Mouse (Mus musculus) ES-E14 (cell line): ENCODE results near the gene Zfp612. TPM values are rescaled to one million over a fixed set of nuclear protein-coding genes. Genes with fewer than 3 reads are reported as not detected.

ENCODE experiments used
- DNase-seq: peaks from one replicate; pipeline ENCODE4 v3.0.0-alpha.2; 2013; ENCODE audit warnings: low read depth, low spot score
- H3K27ac ChIP-seq: 2 replicates; pipeline ENCODE4 v1.5.1; 2012; ENCODE audit warnings: low read depth, mild to moderate bottlenecking, low read length, moderate library complexity, mixed read lengths; ENCODE audit not compliant: poor library complexity, insufficient read depth, severe bottlenecking
- H3K36me3 ChIP-seq: 2 replicates; pipeline ENCODE4 v1.6.1; 2012; ENCODE audit warnings: mild to moderate bottlenecking, low read length, moderate library complexity, mixed read lengths; ENCODE audit not compliant: control insufficient read depth, poor library complexity, insufficient read depth, severe bottlenecking
- H3K4me1 ChIP-seq, 2 experiments: fragments of 150-350 bp in 1 of 2; sonication (generic) in 1 of 2; 2 replicates each; pipeline ENCODE4 v1.6.1; 2012; ENCODE audit warnings: low read length in 2 of 2, mild to moderate bottlenecking in 1 of 2, mixed read lengths in 1 of 2; ENCODE audit not compliant: control insufficient read depth in 2 of 2, insufficient read depth in 2 of 2, poor library complexity in 1 of 2
- H3K4me3 ChIP-seq, 2 experiments: fragments of 150-350 bp in 1 of 2; sonication (generic) in 1 of 2; 2 replicates each; pipeline ENCODE4 v1.5.1; 2012; ENCODE audit warnings: low read length in 2 of 2, low read depth in 1 of 2, mild to moderate bottlenecking in 1 of 2, mixed read lengths in 1 of 2; ENCODE audit not compliant: insufficient read depth in 1 of 2, poor library complexity in 1 of 2, severe bottlenecking in 1 of 2
- H3K9ac ChIP-seq: 2 replicates; pipeline ENCODE4 v1.6.1; 2012; ENCODE audit warnings: low read depth, mild to moderate bottlenecking, low read length, mixed read lengths; ENCODE audit not compliant: poor library complexity, insufficient read depth, severe bottlenecking
- H3K9me3 ChIP-seq: fragments of 150-350 bp; sonication (generic); 2 replicates; pipeline ENCODE4 v1.6.1; 2012; ENCODE audit warnings: low read depth, mild to moderate bottlenecking, low read length; ENCODE audit not compliant: control insufficient read depth, insufficient read depth
- CHD2 ChIP-seq: IDR thresholded peaks from 2 replicates; pipeline ENCODE4 v1.6.1; 2014; ENCODE audit warnings: mild to moderate bottlenecking, low read depth, low read length, inconsistent platforms
- HCFC1 ChIP-seq: IDR thresholded peaks from 2 replicates; pipeline ENCODE4 v1.6.1; 2012; ENCODE audit warnings: low read length, inconsistent platforms, borderline replicate concordance; ENCODE audit not compliant: insufficient read depth
- MAFK ChIP-seq: IDR thresholded peaks from 2 replicates; pipeline ENCODE4 v1.6.1; 2014; ENCODE audit warnings: mild to moderate bottlenecking, low read depth, low read length, inconsistent platforms; ENCODE audit not compliant: insufficient read depth
- ZC3H11A ChIP-seq: IDR thresholded peaks from 2 replicates; pipeline ENCODE4 v1.6.1; 2012; ENCODE audit warnings: low read depth, mild to moderate bottlenecking, inconsistent platforms, low read length, borderline replicate concordance
- ZNF384 ChIP-seq: IDR thresholded peaks from 2 replicates; pipeline ENCODE4 v1.6.1; 2012; ENCODE audit warnings: low read depth, low read length, inconsistent platforms
- in situ Hi-C, 2 experiments: fragments of 600-800 bp; cut with MboI; formaldehyde crosslinking; loops; one replicate each; pipeline ENCODE4 v1.15.1; 2025; ENCODE audit warnings: low sequenced_read_pairs in 2 of 2, inconsistent platforms in 1 of 2; ENCODE audit not compliant: unreplicated experiment in 2 of 2
- total RNA-seq: library from RNA; depleted of rRNA; stranded (reverse); fragments of 300-350 nt; gene quantifications from 2 replicates; pipeline ENCODE4 v1.2.3, GENCODE M21; 2012; rRNA removed

Zfp612 gene
- total RNA-seq, 1 experiment = 3.9 TPM

- DNase-seq = no peak
- in situ Hi-C loops = no loop called here
- H3K4me3 ChIP-seq = no peak overlapping the region
- H3K27ac ChIP-seq = no peak overlapping the region
- no peak for TF ChIP-seq ZC3H11A
- no peak for TF ChIP-seq HCFC1
- TF ChIP-seq ZNF384 = no peak
- no peak for TF ChIP-seq CHD2
- no peak for TF ChIP-seq MAFK
- H3K4me1 ChIP-seq = no peaks in the 10 kb centered on the region
- no peaks in the 10 kb centered on the region for H3K36me3 ChIP-seq
- no peak overlapping the region for H3K9ac ChIP-seq
- H3K9me3 ChIP-seq = no peaks in the 10 kb centered on the region
Observed at GRCm38 (mm10) chr8:110140770-110141169, 61.2 kb downstream of the Zfp612 start.

Other genes with a start within 250 kb of the Zfp612 start
- gene Phlpp2, start 211.2 kb upstream of the Zfp612 start, total RNA-seq = 2.0 and 2.9 TPM in 2 replicates
- gene Marveld3, start 117.5 kb upstream of the Zfp612 start, total RNA-seq = 2.0 and 3.9 TPM in 2 replicates
- not detected in 2 replicates for gene Tat, start 89.3 kb upstream of the Zfp612 start, total RNA-seq
- gene Chst4, start 40.0 kb upstream of the Zfp612 start, total RNA-seq = 0.27 TPM in 1 of 2 replicates, not detected in the other
- 0.67 and 0.79 TPM in 2 replicates for gene Gm21964, start 21.5 kb downstream of the Zfp612 start, total RNA-seq
- gene Gm17720, start 23.0 kb downstream of the Zfp612 start, total RNA-seq = not detected in 2 replicates
- 2.8 and 3.2 TPM in 2 replicates for gene Calb2, start 88.5 kb downstream of the Zfp612 start, total RNA-seq
- gene Cmtr2, start 135.9 kb downstream of the Zfp612 start, total RNA-seq = 4.9 and 6.5 TPM in 2 replicates
- 0.79 and 1.0 TPM in 2 replicates for gene Hydin, start 187.2 kb downstream of the Zfp612 start, total RNA-seq